8 mouse cellular contexts compared by ENCODE assay signal in the genomic region with DNA sequence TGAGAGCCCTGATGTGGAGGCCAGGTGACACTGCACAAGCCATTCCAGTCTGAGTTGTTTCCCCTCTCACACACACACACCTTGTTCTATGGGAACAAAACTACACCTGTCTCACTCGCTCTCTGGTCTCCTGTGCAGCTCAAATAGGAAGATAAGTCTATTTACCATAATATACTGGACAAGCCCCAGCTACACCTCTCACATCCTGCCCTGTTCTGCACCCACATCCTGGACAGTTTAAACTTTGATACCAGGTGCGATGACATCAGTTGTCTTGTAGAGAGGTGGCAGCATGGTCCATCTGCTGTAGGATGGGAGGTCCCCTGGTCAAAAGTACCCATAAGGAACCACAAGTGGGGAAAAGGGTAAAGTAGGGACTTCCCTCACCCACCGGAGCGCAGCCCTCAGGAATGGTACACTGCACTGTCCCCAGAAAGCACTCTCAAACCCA. TPM values are rescaled to one million over a fixed set of nuclear protein-coding genes. Genes with fewer than 3 reads are reported as not detected.
DNase-seq lines count a peak whose midpoint lies in the region; ATAC-seq and TF ChIP-seq lines count a peak whose summit lies in the region.

No protein-coding gene starts in this region.

- no peak for TF ChIP-seq POLR2A in liver, adult 2 months (IDR thresholded peaks at IDR 0.05; ENCODE audit: extremely low read depth, insufficient read depth, low read length)

- peak overlapping the region; percentile 79 for H3K4me3 ChIP-seq in liver, adult 2 months (ENCODE audit: insufficient read depth, low read depth, low read length)
- H3K4me3 ChIP-seq in limb, embryonic 13.5 days, result peak overlapping the region; percentile 96
- H3K4me3 ChIP-seq in neural tube, embryonic 14.5 days (ENCODE audit: low read depth, low read length), result peak overlapping the region; percentile 95

- 0 out of 2 replicates have a peak, but pooled peaks have one; percentile 7 for ATAC-seq in erythroblast, adult 5-6 weeks (replicated peaks; ENCODE audit: low FRiP score, poor library complexity, severe bottlenecking)
- ATAC-seq in limb, embryonic 13.5 days (ENCODE audit: low FRiP score, low read depth), result no peak
- ATAC-seq in neural tube, embryonic 14.5 days (ENCODE audit: low read depth), result no peak

- H3K36me3 ChIP-seq in liver, adult 2 months (ENCODE audit: control insufficient read depth, insufficient read depth, low read length), result no peaks in the 10 kb centered on the region
- H3K36me3 ChIP-seq in limb, embryonic 13.5 days, result no peaks in the 10 kb centered on the region
- H3K36me3 ChIP-seq in neural tube, embryonic 14.5 days (ENCODE audit: control insufficient read depth, insufficient read depth, low read length), result no peaks in the 10 kb centered on the region

- H3K4me2 ChIP-seq in limb, embryonic 13.5 days (replicated peaks), result peak overlapping the region; percentile 90
- H3K4me2 ChIP-seq in neural tube, embryonic 14.5 days (ENCODE audit: low read depth, low read length), result peak overlapping the region; percentile 96

- peaks cover 53% of the 10 kb centered on the region for H3K79me2 ChIP-seq in liver, adult 2 months (ENCODE audit: control insufficient read depth, insufficient read depth, low read length)

- TF ChIP-seq CTCF in liver, adult 2 months (IDR thresholded peaks at IDR 0.05; ENCODE audit: low read depth, low read length), result no peak

- 40% methylated on average over 4 of the region's 4 CpGs for WGBS in liver, adult 2 months
- WGBS in limb, embryonic 13.5 days, result 57% methylated on average over 4 of the region's 4 CpGs
- WGBS in neural tube, embryonic 14.5 days, result 56% methylated on average over 4 of the region's 4 CpGs

- no peaks in the 10 kb centered on the region for H3K9me3 ChIP-seq in limb, embryonic 13.5 days
- no peaks in the 10 kb centered on the region for H3K9me3 ChIP-seq in neural tube, embryonic 14.5 days (ENCODE audit: control insufficient read depth, low read length)

- H3K9ac ChIP-seq in liver, adult 2 months (ENCODE audit: low read depth, low read length), result peak overlapping the region; percentile 33
- H3K9ac ChIP-seq in limb, embryonic 13.5 days, result peak overlapping the region; percentile 96
- peak overlapping the region; percentile 98 for H3K9ac ChIP-seq in neural tube, embryonic 14.5 days (replicated peaks; ENCODE audit: low read depth, low read length)

- no peak for DNase-seq in liver, adult 2 months (ENCODE audit: extremely low read depth, low read depth, low spot score)
- DNase-seq in liver, result no peak
- DNase-seq in layer of hippocampus, adult 9-10 months (ENCODE audit: low spot score), result no peak
- DNase-seq in embryo, embryonic 10 days (ENCODE audit: low spot score), result no peak
- DNase-seq in cerebellum, adult 9-11 months, result no peak

- H3K4me1 ChIP-seq in liver, adult 2 months (ENCODE audit: control insufficient read depth, insufficient read depth, low read length), result peaks cover 16% of the 10 kb centered on the region
- H3K4me1 ChIP-seq in limb, embryonic 13.5 days, result peaks cover 63% of the 10 kb centered on the region
- H3K4me1 ChIP-seq in neural tube, embryonic 14.5 days (ENCODE audit: control insufficient read depth, insufficient read depth, low read length), result peaks cover 56% of the 10 kb centered on the region

- peak overlapping the region; percentile 54 for H3K27ac ChIP-seq in liver, adult 2 months (replicated peaks; ENCODE audit: insufficient read depth, low read depth, low read length)
- no peak overlapping the region for H3K27ac ChIP-seq in limb, embryonic 13.5 days
- H3K27ac ChIP-seq in neural tube, embryonic 14.5 days (ENCODE audit: low read depth, low read length), result no peak overlapping the region

- no peaks in the 10 kb centered on the region for H3K27me3 ChIP-seq in liver, adult 2 months (ENCODE audit: control insufficient read depth, insufficient read depth, low read length)
- H3K27me3 ChIP-seq in limb, embryonic 13.5 days, result no peaks in the 10 kb centered on the region
- no peaks in the 10 kb centered on the region for H3K27me3 ChIP-seq in neural tube, embryonic 14.5 days (ENCODE audit: control insufficient read depth, insufficient read depth, low read length)

RNA-seq across cellular contexts. Expression of gene Grk2, which starts 1.1 kb away (rescaled TPM):
- 11.3 and 16.4 TPM in 2 replicates for total RNA-seq in liver, adult 2 months (2014; rRNA removed)
- 23.4 and 30.3 TPM in 2 replicates for polyA plus RNA-seq in liver, adult 2 months (2012; rRNA removed)
- total RNA-seq in erythroblast, adult 5-6 weeks (2015; ENCODE audit: low replicate concordance), result 63.4 and 93.2 TPM in 2 replicates
- total RNA-seq in erythroblast, adult 5-6 weeks (2017; ENCODE audit: low replicate concordance), result 40.1 and 60.1 TPM in 2 replicates
- polyA plus RNA-seq in limb, embryonic 13.5 days (2015; fragmentation: Nextera tagmentation; extraction: Ambion mirVana), result 16.5 and 18.5 TPM in 2 replicates
- polyA plus RNA-seq in neural tube, embryonic 14.5 days (2014; fragmentation: Nextera tagmentation; extraction: Ambion mirVana), result 33.0 and 34.3 TPM in 2 replicates

RNA-seq across cellular contexts. Expression of gene Ankrd13d, which starts 22.0 kb away (rescaled TPM):
- total RNA-seq in liver, adult 2 months (2014; rRNA removed), result 0.40 and 0.46 TPM in 2 replicates
- 0.27 and 0.60 TPM in 2 replicates for polyA plus RNA-seq in liver, adult 2 months (2012; rRNA removed)
- total RNA-seq in erythroblast, adult 5-6 weeks (2015; ENCODE audit: low replicate concordance), result 0.63 TPM in 1 of 2 replicates, not detected in the other
- total RNA-seq in erythroblast, adult 5-6 weeks (2017; ENCODE audit: low replicate concordance), result 0.84 TPM in 1 of 2 replicates, not detected in the other
- 13.6 and 14.7 TPM in 2 replicates for polyA plus RNA-seq in limb, embryonic 13.5 days (2015; fragmentation: Nextera tagmentation; extraction: Ambion mirVana)
- polyA plus RNA-seq in neural tube, embryonic 14.5 days (2014; fragmentation: Nextera tagmentation; extraction: Ambion mirVana), result 50.7 and 62.9 TPM in 2 replicates

RNA-seq across cellular contexts. Expression of gene Ssh3, which starts 35.9 kb away (rescaled TPM):
- total RNA-seq in liver, adult 2 months (2014; rRNA removed), result 11.5 and 12.1 TPM in 2 replicates
- polyA plus RNA-seq in liver, adult 2 months (2012; rRNA removed), result 15.3 and 29.2 TPM in 2 replicates
- total RNA-seq in erythroblast, adult 5-6 weeks (2015; ENCODE audit: low replicate concordance), result 0.42 and 3.8 TPM in 2 replicates
- 3.0 and 3.2 TPM in 2 replicates for total RNA-seq in erythroblast, adult 5-6 weeks (2017; ENCODE audit: low replicate concordance)
- 15.7 and 16.0 TPM in 2 replicates for polyA plus RNA-seq in limb, embryonic 13.5 days (2015; fragmentation: Nextera tagmentation; extraction: Ambion mirVana)
- 12.2 and 14.0 TPM in 2 replicates for polyA plus RNA-seq in neural tube, embryonic 14.5 days (2014; fragmentation: Nextera tagmentation; extraction: Ambion mirVana)

Comparison
In these comparisons a context has a peak if more than half of its experiments do, and no peak if none do; other contexts are left out.
1. H3K9ac ChIP-seq: peak in every context shown above with its lines; median percentile 98 in neural tube, embryonic 14.5 days; 96 in limb, embryonic 13.5 days; 33 in liver, adult 2 months.